Mouse (Mus musculus) neural tube, embryonic 14.5 days (tissue): ENCODE results near the gene Ttn. TPM values are rescaled to one million over a fixed set of nuclear protein-coding genes. Genes with fewer than 3 reads are reported as not detected.

Experiments used
- ATAC-seq: fragments of 200-750 bp; cut with Nextera tagmentation; 2 replicates; pipeline ENCODE4 v1.8.0; 2017; ENCODE audit warnings: low read depth, mild to moderate bottlenecking, moderate TSS enrichment, moderate library complexity
- H3K27ac ChIP-seq: fragments of 300-500 bp; sonication (generic); 2 replicates; pipeline ENCODE4 v1.5.1; 2014; ENCODE audit warnings: low read depth, mild to moderate bottlenecking, control low read depth, low read length, moderate library complexity, mixed read lengths
- H3K27me3 ChIP-seq: fragments of 300-500 bp; sonication (generic); 2 replicates; pipeline ENCODE4 v1.6.1; 2014; ENCODE audit warnings: low read length; ENCODE audit not compliant: control insufficient read depth, insufficient read depth
- H3K36me3 ChIP-seq: fragments of 300-500 bp; sonication (generic); 2 replicates; pipeline ENCODE4 v1.6.1; 2014; ENCODE audit warnings: low read length, mixed read lengths; ENCODE audit not compliant: control insufficient read depth, insufficient read depth
- H3K4me1 ChIP-seq: fragments of 300-500 bp; sonication (generic); 2 replicates; pipeline ENCODE4 v1.6.1; 2014; ENCODE audit warnings: low read length; ENCODE audit not compliant: control insufficient read depth, insufficient read depth
- H3K4me2 ChIP-seq: fragments of 300-500 bp; sonication (generic); 2 replicates; pipeline ENCODE4 v1.6.1; 2014; ENCODE audit warnings: mild to moderate bottlenecking, low read depth, low read length, control low read depth
- H3K4me3 ChIP-seq: fragments of 300-500 bp; sonication (generic); 2 replicates; pipeline ENCODE4 v1.5.1; 2014; ENCODE audit warnings: low read depth, low read length, control low read depth, mixed read lengths
- H3K9ac ChIP-seq: fragments of 300-500 bp; sonication (generic); replicated peaks from 2 replicates; pipeline ENCODE4 v1.6.1; 2014; ENCODE audit warnings: low read depth, mild to moderate bottlenecking, control low read depth, low read length, mixed read lengths
- H3K9me3 ChIP-seq: fragments of 300-500 bp; sonication (generic); 2 replicates; pipeline ENCODE4 v1.6.1; 2016; ENCODE audit warnings: low read length; ENCODE audit not compliant: control insufficient read depth
- WGBS: fragments of 180-500 bp; shearing (Covaris S2); extraction: QIAGEN DNeasy Blood & Tissue Kit; methylation state at CpG from one replicate; pipeline ENCODE4 v1.1.7; 2014; 5-methylcytosine and 5-hydroxymethylcytosine counted together
- polyA plus RNA-seq: library from polyadenylated mRNA; unstranded; fragments of >200 nt; fragmentation: Nextera tagmentation; extraction: Ambion mirVana; gene quantifications from 2 replicates; pipeline ENCODE4 v1.2.1, GENCODE M21; 2014

Ttn gene
- polyA plus RNA-seq, 1 experiment from 2014 or later = 1.9 TPM

DNA sequence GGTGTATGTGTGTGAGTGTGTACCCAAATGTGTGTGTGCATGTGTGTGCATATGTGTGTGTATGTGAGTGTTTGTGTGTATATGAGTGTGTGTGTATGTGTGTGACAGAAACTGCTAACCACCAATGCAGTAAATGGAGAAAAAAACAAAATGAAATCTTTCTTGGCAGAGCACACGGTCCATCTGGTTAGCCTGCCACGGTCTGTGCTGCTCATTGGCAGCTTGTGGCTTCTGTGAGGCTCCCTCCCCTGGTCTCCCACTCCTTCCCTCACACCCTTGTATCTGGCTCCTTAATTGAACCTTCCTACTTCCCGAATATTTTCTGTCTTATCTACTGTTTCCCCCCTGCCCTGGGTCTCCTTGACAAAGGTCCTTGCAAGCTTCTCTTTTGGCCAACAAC is 53.5 kb downstream of the Ttn start:
- ATAC-seq = no peak
- Histone ChIP-seq H3K9me3 (no peaks in the 10 kb centered on the region), H3K27me3 (no peaks in the 10 kb centered on the region), H3K27ac (no peak overlapping the region), H3K4me3 (no peak overlapping the region), H3K9ac (no peak overlapping the region), H3K4me2 (no peak overlapping the region), H3K4me1 (no peaks in the 10 kb centered on the region), H3K36me3 (no peaks in the 10 kb centered on the region)
- WGBS = 65% methylated on average over 3 of the region's 3 CpGs

DNA sequence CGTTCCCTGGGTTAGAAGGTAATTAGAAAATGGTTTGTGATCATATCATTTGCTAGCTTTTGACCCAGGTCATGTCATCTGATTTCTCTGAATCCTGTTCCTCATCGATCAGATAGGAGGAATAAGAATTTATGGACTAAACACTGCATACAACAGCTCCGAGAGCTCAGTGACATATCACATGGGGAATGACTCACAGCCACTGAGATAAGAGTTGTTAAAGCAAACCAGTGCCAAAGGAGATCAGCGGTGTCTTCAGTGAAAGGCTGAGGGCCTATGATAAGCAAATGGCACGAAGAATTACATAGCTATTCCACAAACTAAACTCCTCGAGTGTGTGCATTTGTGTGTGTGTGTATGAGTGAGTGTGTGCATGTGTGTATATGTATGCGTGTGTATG is 54.0 kb downstream of the Ttn start:
- no peak for ATAC-seq
- no peaks in the 10 kb centered on the region for H3K4me1 ChIP-seq
- WGBS = 83% methylated on average over 7 of the region's 7 CpGs
- H3K4me2 ChIP-seq = no peak overlapping the region
- no peaks in the 10 kb centered on the region for H3K9me3 ChIP-seq
- H3K27ac ChIP-seq = no peak overlapping the region
- no peak overlapping the region for H3K9ac ChIP-seq
- H3K36me3 ChIP-seq = no peaks in the 10 kb centered on the region
- H3K4me3 ChIP-seq = no peak overlapping the region
- H3K27me3 ChIP-seq = no peaks in the 10 kb centered on the region

DNA sequence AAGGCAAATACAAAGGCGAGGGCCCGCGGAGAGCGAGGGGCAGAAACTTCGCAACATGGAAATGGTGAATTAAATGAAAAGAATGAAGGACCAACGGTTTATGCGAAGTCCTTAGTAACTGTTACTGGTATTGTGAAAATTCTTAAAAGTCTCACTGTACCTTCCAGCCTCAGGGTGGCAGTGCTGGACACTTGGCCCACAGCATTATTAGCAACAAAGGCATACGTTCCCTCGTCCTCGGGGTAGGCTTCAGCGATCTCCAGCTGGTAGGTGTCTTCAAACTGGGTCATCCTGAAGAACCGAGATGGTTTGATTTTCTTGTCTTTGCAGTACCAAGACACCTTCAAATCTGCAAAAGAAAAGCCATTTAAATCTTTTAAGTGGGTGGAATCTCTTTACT is 55.4 kb downstream of the Ttn start:
- Histone ChIP-seq H3K9ac (no peak overlapping the region), H3K27ac (no peak overlapping the region), H3K36me3 (no peaks in the 10 kb centered on the region), H3K27me3 (no peaks in the 10 kb centered on the region), H3K9me3 (no peaks in the 10 kb centered on the region), H3K4me3 (no peak overlapping the region), H3K4me2 (no peak overlapping the region), H3K4me1 (no peaks in the 10 kb centered on the region)
- no peak for ATAC-seq
- WGBS = 73% methylated on average over 12 of the region's 12 CpGs

DNA sequence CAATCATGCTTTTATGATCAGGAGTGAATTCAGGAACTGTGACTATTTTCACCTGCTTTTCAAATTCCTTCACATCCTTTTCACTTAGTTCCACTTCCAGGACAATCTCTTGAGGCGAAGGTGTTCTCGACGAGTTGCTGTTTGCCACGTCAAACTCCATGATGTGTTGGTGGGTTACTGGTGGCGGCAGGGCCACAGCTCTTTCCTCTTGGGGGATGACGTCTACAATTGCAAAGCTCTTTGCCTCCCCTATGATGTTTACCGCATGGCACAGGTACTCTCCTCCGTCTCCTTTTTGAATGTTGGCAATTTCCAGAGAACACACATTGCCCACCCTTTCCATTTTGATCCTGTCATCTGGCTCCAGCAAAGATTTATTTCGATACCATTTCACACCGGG is 67.4 kb downstream of the Ttn start:
- no peak overlapping the region for H3K9ac ChIP-seq
- H3K4me3 ChIP-seq = no peak overlapping the region
- ATAC-seq = no peak
- no peaks in the 10 kb centered on the region for H3K27me3 ChIP-seq
- no peaks in the 10 kb centered on the region for H3K4me1 ChIP-seq
- 96% methylated on average over 10 of the region's 10 CpGs for WGBS
- H3K27ac ChIP-seq = no peak overlapping the region
- H3K9me3 ChIP-seq = no peaks in the 10 kb centered on the region
- H3K36me3 ChIP-seq = no peaks in the 10 kb centered on the region
- no peak overlapping the region for H3K4me2 ChIP-seq

DNA sequence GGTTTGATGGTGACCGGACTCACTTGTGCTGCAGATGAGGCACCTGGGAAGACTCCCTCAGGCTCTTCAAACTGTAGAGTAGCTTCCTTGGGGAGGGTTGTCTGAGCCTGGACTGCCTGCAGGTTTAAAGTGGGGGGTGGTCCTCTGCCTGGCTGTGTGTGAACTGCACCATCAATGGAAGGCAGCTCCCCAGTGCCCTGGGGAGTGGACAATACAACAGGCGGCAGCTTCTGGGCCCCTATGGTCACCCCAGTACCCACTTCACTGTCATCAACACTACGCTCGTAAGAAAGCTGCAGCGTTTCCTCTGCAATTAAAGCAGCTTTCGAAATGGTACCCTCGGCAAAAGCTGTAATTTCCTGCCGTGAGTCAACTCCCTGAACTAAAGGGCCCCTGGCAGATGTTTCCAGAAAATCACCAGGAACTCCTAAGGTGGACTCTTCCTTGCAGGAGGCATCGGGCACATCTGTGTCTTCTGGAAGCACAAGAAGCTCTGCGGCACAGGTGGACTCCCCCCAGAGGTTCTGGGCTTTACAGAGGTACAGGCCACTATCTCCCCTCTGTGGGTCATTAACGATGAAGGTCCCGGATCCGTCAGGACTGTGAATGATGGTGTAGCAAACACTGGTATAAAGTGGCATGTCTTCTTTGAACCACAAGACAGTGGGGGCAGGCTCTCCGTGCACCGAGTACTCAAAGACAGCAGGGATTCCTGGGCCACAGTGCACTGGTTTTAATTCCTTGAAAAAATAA is 73.5 kb downstream of the Ttn start:
- H3K4me1 ChIP-seq = no peaks in the 10 kb centered on the region
- no peak overlapping the region for H3K4me3 ChIP-seq
- no peak overlapping the region for H3K4me2 ChIP-seq
- no peaks in the 10 kb centered on the region for H3K9me3 ChIP-seq
- H3K36me3 ChIP-seq = no peaks in the 10 kb centered on the region
- H3K9ac ChIP-seq = no peak overlapping the region
- ATAC-seq = no peak
- H3K27ac ChIP-seq = no peak overlapping the region
- H3K27me3 ChIP-seq = no peaks in the 10 kb centered on the region
- WGBS = 64% methylated on average over 15 of the region's 15 CpGs

DNA sequence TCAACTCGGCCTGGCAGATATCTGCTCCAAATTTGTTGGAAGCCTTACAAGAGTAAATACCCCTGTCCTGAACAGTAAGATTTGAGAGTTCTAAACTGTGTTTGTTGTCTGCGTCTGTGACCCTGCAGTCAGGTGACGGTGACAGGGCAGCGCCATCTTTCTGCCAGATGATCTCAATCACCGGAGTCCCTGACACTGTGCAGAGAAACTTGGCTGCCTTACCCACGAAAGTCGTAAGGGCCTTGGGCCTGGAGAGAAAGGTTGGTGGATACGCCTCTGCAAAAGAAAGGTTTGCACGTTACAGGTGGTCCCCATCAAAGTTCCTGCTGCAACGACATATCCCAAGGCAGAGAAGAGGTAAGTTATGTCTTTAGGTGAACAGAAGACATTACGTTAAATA is 79.0 kb downstream of the Ttn start:
- Histone ChIP-seq H3K27ac (no peak overlapping the region), H3K4me2 (no peak overlapping the region), H3K9me3 (no peaks in the 10 kb centered on the region), H3K9ac (no peak overlapping the region), H3K36me3 (no peaks in the 10 kb centered on the region), H3K27me3 (no peaks in the 10 kb centered on the region), H3K4me3 (no peak overlapping the region), H3K4me1 (no peaks in the 10 kb centered on the region)
- WGBS = 94% methylated on average over 11 of the region's 11 CpGs
- ATAC-seq = no peak

DNA sequence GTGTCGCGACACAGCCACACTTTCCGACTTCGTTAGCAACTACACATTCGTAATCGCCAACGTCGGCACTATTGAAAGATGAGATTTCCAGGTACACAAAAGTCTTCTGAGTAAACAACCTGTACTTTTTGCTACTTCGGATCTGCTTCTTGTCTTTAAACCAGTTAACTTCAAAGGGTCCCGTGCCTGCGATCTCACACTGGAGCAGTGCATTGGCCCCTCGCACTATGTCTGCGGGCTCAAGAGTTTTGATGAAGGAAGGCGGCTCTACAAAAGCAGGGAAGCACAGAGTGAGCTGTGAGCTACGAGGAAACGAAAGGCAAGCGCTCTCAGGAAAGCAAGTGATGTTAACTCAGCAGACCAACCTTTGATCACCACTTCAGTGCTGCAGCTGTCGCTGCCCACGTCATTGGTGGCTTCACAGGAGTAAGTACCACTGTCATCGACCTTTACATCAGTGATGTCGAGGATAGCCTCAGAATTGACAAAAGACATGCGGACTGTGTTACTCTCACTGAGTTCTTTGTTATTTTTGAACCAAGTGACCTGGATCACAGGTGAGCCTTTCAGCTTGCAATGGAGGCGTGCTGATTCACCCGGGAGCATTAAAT is 80.8 kb downstream of the Ttn start:
- ATAC-seq = no peak
- H3K4me1 ChIP-seq = no peaks in the 10 kb centered on the region
- 92% methylated on average over 24 of the region's 24 CpGs for WGBS
- H3K27ac ChIP-seq = no peak overlapping the region
- H3K4me3 ChIP-seq = no peak overlapping the region
- H3K9me3 ChIP-seq = no peaks in the 10 kb centered on the region
- H3K4me2 ChIP-seq = no peak overlapping the region
- H3K36me3 ChIP-seq = no peaks in the 10 kb centered on the region
- H3K27me3 ChIP-seq = no peaks in the 10 kb centered on the region
- H3K9ac ChIP-seq = no peak overlapping the region

DNA sequence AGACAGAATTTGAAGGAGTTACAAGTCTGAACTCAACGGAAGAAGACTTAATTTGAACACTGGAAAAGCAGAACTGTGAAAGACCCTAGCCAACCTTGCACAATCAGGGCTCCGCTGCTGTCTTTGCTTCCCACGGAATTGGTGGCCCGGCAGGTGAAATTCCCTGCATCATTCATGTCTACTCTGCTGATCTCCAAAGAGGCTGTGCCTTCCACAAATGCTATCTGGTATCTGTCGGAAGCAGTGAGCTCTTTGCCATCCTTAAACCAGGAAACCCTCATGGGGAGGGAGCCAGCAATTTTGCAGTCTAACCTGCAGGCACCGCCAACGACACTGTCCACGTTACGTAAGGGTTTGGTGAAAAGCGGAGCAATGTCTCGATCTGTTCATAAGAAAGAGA is 82.5 kb downstream of the Ttn start:
- H3K27me3 ChIP-seq = no peaks in the 10 kb centered on the region
- H3K9me3 ChIP-seq = no peaks in the 10 kb centered on the region
- H3K9ac ChIP-seq = no peak overlapping the region
- no peak overlapping the region for H3K4me3 ChIP-seq
- H3K27ac ChIP-seq = no peak overlapping the region
- ATAC-seq = no peak
- no peaks in the 10 kb centered on the region for H3K36me3 ChIP-seq
- WGBS = 95% methylated on average over 11 of the region's 11 CpGs
- H3K4me1 ChIP-seq = no peaks in the 10 kb centered on the region
- H3K4me2 ChIP-seq = no peak overlapping the region

DNA sequence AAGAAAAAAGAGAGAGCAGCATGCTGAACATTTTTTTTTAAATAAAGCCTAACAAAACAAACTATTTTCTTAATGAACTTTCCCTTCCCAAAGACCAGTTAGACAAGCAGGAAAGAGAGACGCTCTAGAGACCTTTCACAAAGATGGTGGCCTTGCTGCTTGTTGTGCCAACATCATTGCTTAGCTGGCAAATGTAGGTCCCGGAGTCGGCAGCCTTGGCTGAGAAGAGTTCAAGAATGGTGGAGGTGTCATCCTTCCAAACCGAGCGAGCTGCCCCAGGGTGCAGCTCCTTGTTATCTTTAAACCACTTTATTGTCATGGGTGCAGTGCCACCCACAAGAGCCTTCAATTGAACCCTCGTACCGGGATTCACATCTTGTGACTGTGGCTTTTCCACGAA is 85.4 kb downstream of the Ttn start:
- ATAC-seq = no peak
- H3K27ac ChIP-seq = no peak overlapping the region
- H3K9me3 ChIP-seq = no peaks in the 10 kb centered on the region
- H3K4me3 ChIP-seq = no peak overlapping the region
- H3K36me3 ChIP-seq = no peaks in the 10 kb centered on the region
- no peaks in the 10 kb centered on the region for H3K27me3 ChIP-seq
- no peak overlapping the region for H3K4me2 ChIP-seq
- 94% methylated on average over 8 of the region's 8 CpGs for WGBS
- H3K9ac ChIP-seq = no peak overlapping the region
- no peaks in the 10 kb centered on the region for H3K4me1 ChIP-seq
